ENCODE assay signal across 9 mouse cellular contexts in the genomic region with DNA sequence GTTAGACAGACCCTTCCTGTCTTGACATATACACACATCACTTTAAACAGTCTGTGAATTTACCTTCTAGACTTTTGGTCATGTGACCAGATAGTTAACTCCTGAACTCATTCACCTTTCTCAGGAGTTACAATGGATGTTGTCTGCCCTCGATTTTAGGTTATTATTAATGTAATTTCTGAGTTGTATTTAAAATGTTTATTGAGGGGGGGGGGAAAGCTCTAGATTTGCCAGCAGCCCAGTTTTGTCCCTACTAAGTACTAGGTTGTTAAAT. TPM values are rescaled to one million over a fixed set of nuclear protein-coding genes. Genes with fewer than 3 reads are reported as not detected.
DNase-seq lines count a peak whose midpoint lies in the region; ATAC-seq and TF ChIP-seq lines count a peak whose summit lies in the region.
"Had no signal": no experiment of that assay in that cellular context is flagged by ENCODE, and none has a peak within 500 bp of the region (broad histone marks: within the 10 kb centered on the region; RNA-seq: fewer than 3 reads in every experiment).

No protein-coding gene starts in this region.

- 5% methylated on average over 1 of the region's 1 CpGs for WGBS in kidney, adult 2 months
- WGBS in hindbrain, embryonic 14.5 days = 15% methylated on average over 1 of the region's 1 CpGs
- 9% methylated on average over 1 of the region's 1 CpGs for WGBS in midbrain, embryonic 13.5 days

- TF ChIP-seq POLR2A in kidney, adult 2 months (IDR thresholded peaks at IDR 0.05; ENCODE audit: low read depth, low read length) = no peak
- no peak for TF ChIP-seq POLR2A in bone marrow macrophage, adult 2 months (IDR thresholded peaks at IDR 0.05; ENCODE audit: borderline replicate concordance, low read depth, low read length)

- H3K9ac ChIP-seq in hindbrain, embryonic 14.5 days = peak overlapping the region; percentile 86
- peak overlapping the region; percentile 78 for H3K9ac ChIP-seq in midbrain, embryonic 13.5 days (replicated peaks)

- 0 out of 2 replicates have a peak, but pooled peaks cover 2% of the 10 kb centered on the region for H3K27me3 ChIP-seq in kidney, adult 2 months (replicated peaks; ENCODE audit: control insufficient read depth, insufficient read depth, low read length)
- peaks cover 29% of the 10 kb centered on the region for H3K27me3 ChIP-seq in hindbrain, embryonic 14.5 days (ENCODE audit: control insufficient read depth, insufficient read depth, low read length)
- H3K27me3 ChIP-seq in midbrain, embryonic 13.5 days = peaks cover 18% of the 10 kb centered on the region
- H3K27me3 ChIP-seq: Patski had no signal

- H3K27ac ChIP-seq in kidney, adult 2 months (ENCODE audit: insufficient read depth, low read depth, low read length) = no peak overlapping the region
- no peak overlapping the region for H3K27ac ChIP-seq in bone marrow macrophage, adult 2 months (ENCODE audit: insufficient read depth, low read depth, low read length)
- peak overlapping the region; percentile 68; the same call in 1 of the 2 replicates for H3K27ac ChIP-seq in hindbrain, embryonic 14.5 days
- H3K27ac ChIP-seq in midbrain, embryonic 13.5 days = no peak overlapping the region

- no peak for DNase-seq in kidney, adult 2 months
- DNase-seq in kidney, postnatal 10 days = no peak
- no peak for DNase-seq in hindbrain, embryonic 14.5 days (ENCODE audit: low spot score)
- no peak for DNase-seq in right cerebral cortex, postnatal 14 days
- DNase-seq in cerebellum, adult 11-12 months = no peak
- DNase-seq in layer of hippocampus, adult 9-10 months (ENCODE audit: low spot score) = no peak

- no peak for ATAC-seq in hindbrain, embryonic 14.5 days (ENCODE audit: low FRiP score)
- ATAC-seq in midbrain, embryonic 13.5 days = no peak

- H3K4me2 ChIP-seq in hindbrain, embryonic 14.5 days (replicated peaks) = peak overlapping the region; percentile 83
- peak overlapping the region; percentile 78 for H3K4me2 ChIP-seq in midbrain, embryonic 13.5 days (replicated peaks)

- no peak for TF ChIP-seq CTCF in kidney, adult 2 months (conservative IDR thresholded peaks at IDR 0.05; ENCODE audit: insufficient read depth, insufficient read length, low read depth, low read length)
- TF ChIP-seq CTCF in bone marrow macrophage, adult 2 months (IDR thresholded peaks at IDR 0.05; ENCODE audit: low read depth, low read length) = no peak

- H3K4me1 ChIP-seq in kidney, adult 2 months (ENCODE audit: control insufficient read depth, insufficient read depth, low read length) = 0 out of 2 replicates have a peak, but pooled peaks cover 3% of the 10 kb centered on the region
- 0 out of 2 replicates have a peak, but pooled peaks cover 7% of the 10 kb centered on the region for H3K4me1 ChIP-seq in bone marrow macrophage, adult 2 months (ENCODE audit: control insufficient read depth, insufficient read depth, low read length)
- H3K4me1 ChIP-seq in hindbrain, embryonic 14.5 days (replicated peaks; ENCODE audit: control insufficient read depth, insufficient read depth, low read length) = peaks cover 11% of the 10 kb centered on the region; the same call in 1 of the 2 replicates
- H3K4me1 ChIP-seq in midbrain, embryonic 13.5 days (replicated peaks) = peaks cover 20% of the 10 kb centered on the region

- peak overlapping the region; percentile 93 for H3K4me3 ChIP-seq in kidney, adult 2 months (ENCODE audit: insufficient read depth, low read depth, low read length)
- peak overlapping the region; percentile 94 for H3K4me3 ChIP-seq in bone marrow macrophage, adult 2 months (ENCODE audit: insufficient read depth, low read length)
- peak overlapping the region; percentile 86 for H3K4me3 ChIP-seq in hindbrain, embryonic 14.5 days (replicated peaks; ENCODE audit: low read length)
- peak overlapping the region; percentile 71 for H3K4me3 ChIP-seq in midbrain, embryonic 13.5 days (replicated peaks)

- H3K9me3 ChIP-seq in hindbrain, embryonic 14.5 days (ENCODE audit: control insufficient read depth, low read length) = no peaks in the 10 kb centered on the region
- no peaks in the 10 kb centered on the region for H3K9me3 ChIP-seq in midbrain, embryonic 13.5 days

- no peaks in the 10 kb centered on the region for H3K36me3 ChIP-seq in kidney, adult 2 months (ENCODE audit: control insufficient read depth, insufficient read depth, low read length)
- no peaks in the 10 kb centered on the region for H3K36me3 ChIP-seq in hindbrain, embryonic 14.5 days (replicated peaks; ENCODE audit: control insufficient read depth, insufficient read depth)
- H3K36me3 ChIP-seq in midbrain, embryonic 13.5 days = no peaks in the 10 kb centered on the region

RNA-seq across cellular contexts. Expression of gene Shox2, which starts 4.7 kb away (rescaled TPM):
- 0.20 TPM in 1 of 2 replicates, not detected in the other for polyA plus RNA-seq in kidney, adult 2 months (2012; rRNA removed)
- polyA plus RNA-seq in bone marrow macrophage, adult 2 months (2012; ENCODE audit: insufficient read depth, insufficient read length, missing spikeins) = 0.50 and 1.1 TPM in 2 replicates
- polyA plus RNA-seq in hindbrain, embryonic 14.5 days (2014; fragmentation: Nextera tagmentation; extraction: Ambion mirVana) = 26.3 and 27.5 TPM in 2 replicates
- 90.2 and 104 TPM in 2 replicates for polyA plus RNA-seq in midbrain, embryonic 13.5 days (2015; fragmentation: Nextera tagmentation; extraction: Ambion mirVana)

RNA-seq across cellular contexts. Expression of gene Rsrc1, which starts 5.0 kb away (rescaled TPM):
- polyA plus RNA-seq in kidney, adult 2 months (2012; rRNA removed) = 3.7 and 4.4 TPM in 2 replicates
- 36.8 and 39.2 TPM in 2 replicates for polyA plus RNA-seq in bone marrow macrophage, adult 2 months (2012; ENCODE audit: insufficient read depth, insufficient read length, missing spikeins)
- polyA plus RNA-seq in hindbrain, embryonic 14.5 days (2014; fragmentation: Nextera tagmentation; extraction: Ambion mirVana) = 32.7 and 34.8 TPM in 2 replicates
- polyA plus RNA-seq in midbrain, embryonic 13.5 days (2015; fragmentation: Nextera tagmentation; extraction: Ambion mirVana) = 44.6 and 49.5 TPM in 2 replicates

Comparison
In these comparisons a context has a peak if more than half of its experiments do, and no peak if none do; other contexts are left out.
1. RNA of gene Shox2, which starts 4.7 kb away (polyA plus RNA-seq): 90.2 to 104 TPM in midbrain, embryonic 13.5 days and 26.3 to 27.5 TPM in hindbrain, embryonic 14.5 days; 0.50 to 1.1 TPM in bone marrow macrophage, adult 2 months and 0.20 TPM in kidney, adult 2 months; every median in the first group is over 10 times any median in the second.
2. Peak in every context shown above with its lines, with median percentiles within 50 percentile points of each other: H3K4me3 ChIP-seq.